Mouse (Mus musculus): ENCODE data around the gene Myh9.

The Myh9 gene

DNA sequence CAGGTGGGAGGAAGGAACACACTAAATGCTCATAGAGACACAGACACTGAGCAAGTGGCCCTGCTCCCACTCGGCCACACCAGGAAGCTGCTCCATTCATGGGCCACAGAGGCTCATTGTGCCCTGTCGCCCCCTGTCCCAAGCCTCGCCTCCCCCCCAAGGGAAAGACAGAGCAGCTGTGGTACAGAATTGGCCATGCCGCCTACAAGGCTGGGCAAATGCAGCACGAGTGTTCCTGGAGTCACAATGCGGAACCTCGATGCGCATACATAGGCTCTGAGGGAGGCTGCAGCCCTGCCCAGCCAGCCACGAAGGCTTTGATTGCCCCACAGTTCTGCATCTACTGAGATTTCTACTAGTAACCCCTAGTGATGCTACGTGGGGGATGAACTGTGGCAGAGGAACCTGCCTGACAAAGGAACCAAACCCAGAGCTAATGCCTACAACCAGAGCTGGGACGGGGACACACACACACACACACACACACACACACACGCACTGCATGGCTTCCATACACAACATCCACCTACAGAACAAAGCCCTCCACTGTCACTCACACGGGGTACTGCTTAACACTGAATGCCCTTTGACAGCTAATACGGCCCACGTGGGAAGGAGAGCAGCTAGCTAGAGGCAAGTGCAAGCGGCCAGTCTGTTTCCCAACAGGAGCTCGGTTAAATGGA, 31.4 kb downstream of the Myh9 start:
- no peak for DNase-seq (ENCODE audit: low read depth in 1 of 2, low spot score in 2 of 2)

DNA sequence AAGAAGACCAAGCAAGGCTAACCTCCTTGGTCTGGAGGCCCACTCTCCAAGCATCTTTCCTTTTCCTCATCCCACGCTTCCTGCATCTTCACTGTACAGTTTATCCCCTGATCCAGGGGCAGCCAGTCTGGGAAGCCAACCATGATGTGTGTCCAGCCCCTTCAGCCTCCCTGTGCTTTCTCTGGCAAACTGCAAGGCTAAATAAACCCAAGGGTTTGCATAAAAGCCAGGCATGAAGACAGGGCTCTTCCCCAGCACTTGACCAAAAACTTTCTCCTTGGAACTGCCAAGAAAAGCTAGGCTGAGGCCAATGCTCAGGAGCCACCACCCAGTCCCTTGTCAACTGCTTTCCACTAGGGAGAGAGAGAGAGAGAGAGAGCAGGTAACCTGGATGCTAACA, 32.5 kb downstream of the Myh9 start:
- no peak for DNase-seq (ENCODE audit: low read depth in 1 of 2, low spot score in 2 of 2)

DNA sequence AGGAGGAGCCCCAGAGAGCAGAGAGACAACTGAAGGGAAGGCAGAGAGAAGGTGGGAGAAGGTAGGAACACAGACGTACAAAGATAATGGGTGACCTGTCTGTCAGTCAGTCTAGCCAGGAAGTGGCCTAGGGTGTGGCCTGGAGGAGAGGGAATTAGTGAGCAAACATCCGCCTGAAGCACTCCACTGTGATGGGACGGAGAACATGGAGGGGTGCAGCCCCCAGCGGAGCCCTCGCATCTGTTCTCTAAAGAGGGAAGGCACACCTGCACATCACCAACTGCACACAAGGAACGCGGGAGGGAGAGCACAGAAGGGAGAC, 34.8 kb downstream of the Myh9 start:
- DNase-seq (ENCODE audit: low read depth in 1 of 2, low spot score in 2 of 2), result no peak

DNA sequence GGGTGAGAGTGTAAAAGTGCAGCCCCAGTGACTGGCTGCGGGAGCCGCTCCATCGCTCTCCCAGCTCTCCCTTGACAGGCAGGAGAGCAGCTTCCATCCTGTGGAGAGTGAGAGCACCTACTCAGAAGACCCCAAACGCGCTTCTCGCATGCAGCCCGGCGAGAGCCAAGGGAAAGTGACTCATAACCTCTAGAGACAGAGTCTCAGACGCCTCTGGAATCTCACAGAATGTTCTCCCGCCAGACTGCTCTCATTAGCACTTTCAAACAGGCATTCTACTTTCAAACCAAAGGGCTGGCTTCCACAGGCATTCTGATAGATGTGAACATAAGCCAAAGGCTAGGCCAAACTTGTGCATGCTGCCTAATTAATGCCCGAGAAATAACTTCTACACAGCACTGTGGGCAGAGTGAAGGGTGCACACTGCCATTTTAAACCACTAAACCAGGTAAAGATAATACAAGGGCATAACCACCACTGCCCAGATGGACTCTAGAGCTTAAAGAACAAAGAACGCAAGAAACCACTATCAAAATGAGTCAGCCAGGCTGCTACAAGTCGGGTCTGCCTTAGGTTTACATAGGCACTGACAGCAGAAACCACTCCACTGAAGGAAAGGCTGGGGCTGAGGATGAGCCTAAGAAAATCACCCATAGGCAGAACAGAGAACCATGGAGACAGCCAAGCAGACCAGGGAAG, 35.3 kb downstream of the Myh9 start:
- no peak for DNase-seq (ENCODE audit: low read depth in 1 of 2, low spot score in 2 of 2)

DNA sequence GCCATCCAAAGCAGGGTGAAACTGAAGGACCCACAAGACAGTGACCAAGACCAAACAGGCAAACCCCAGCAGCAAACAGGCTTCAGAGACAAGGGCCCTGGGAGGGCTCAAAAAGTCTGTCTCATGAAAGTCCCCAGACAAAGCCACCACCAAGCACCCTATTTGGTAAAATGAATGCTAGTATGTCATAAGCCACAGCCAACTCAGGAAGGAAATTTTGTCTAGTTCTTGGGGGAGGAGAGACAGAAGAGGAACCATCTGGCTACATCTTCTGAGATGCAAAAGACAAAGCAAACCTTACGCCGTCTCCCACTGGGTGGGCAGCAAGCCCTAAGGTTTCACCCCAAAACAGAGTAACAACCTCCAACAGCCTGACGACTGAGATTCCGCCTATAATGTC, 36.3 kb downstream of the Myh9 start:
- no peak for DNase-seq (ENCODE audit: low read depth in 1 of 2, low spot score in 2 of 2)

DNA sequence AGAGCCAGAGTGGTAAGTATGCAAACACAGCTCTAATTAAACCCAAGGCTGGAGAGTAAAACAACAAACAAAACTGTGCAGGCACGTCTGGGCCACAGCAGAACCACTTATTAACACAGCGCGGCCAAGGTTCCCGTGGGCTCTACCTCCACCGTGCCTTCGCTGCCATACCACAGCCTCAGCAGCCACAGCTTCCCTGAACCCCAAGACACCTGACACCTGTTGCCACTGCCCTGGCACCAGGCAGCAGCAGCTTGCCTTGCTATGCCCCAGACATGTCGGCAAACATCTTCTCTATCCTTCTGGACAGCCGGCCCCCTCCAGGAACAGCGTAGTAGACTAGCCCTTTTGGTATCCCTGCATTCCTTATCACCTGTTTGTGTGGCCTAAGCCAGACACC, 37.0 kb downstream of the Myh9 start:
- DNase-seq (ENCODE audit: low read depth in 1 of 2, low spot score in 2 of 2), result no peak

DNA sequence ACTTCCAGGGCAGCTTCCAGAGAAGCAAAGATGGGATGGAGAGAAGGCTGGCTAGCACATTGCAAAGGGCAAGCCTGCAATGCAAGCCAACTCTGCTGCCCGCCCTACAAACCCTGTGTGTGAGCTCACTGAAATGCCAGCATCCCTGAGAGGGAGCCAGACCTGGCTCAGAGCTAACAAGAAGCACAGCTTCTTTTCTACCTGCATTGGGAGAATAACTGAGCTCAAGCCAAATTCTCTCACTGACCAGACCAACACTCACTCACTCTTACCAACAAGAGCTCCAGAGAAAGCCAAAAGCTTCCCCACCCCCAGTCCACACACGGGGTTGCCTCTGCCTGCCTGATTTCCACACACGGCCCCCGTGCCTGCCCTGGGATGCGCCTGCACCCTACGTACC, 37.5 kb downstream of the Myh9 start:
- DNase-seq (ENCODE audit: low read depth in 1 of 2, low spot score in 2 of 2), result no peak

DNA sequence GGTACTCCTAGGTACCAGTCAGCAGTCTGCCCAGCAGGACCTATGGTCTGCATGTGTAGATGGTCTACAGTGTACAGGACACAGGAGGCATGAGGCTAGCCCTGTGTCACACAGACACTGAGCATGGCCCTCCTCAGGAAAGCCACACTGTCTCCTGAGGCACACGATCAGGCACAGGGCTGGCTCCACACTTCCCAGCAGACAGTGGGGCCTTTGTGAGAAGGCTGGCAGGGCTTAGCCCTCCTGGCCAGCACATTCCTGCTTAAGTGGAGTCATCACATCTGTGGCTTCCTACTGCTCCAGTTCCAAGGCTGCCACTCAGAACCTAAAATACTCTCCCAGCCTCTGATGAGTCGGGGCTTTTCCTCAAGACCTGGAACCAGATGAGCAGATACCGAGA, 38.2 kb downstream of the Myh9 start:
- DNase-seq (ENCODE audit: low read depth in 1 of 2, low spot score in 2 of 2), result no peak

DNA sequence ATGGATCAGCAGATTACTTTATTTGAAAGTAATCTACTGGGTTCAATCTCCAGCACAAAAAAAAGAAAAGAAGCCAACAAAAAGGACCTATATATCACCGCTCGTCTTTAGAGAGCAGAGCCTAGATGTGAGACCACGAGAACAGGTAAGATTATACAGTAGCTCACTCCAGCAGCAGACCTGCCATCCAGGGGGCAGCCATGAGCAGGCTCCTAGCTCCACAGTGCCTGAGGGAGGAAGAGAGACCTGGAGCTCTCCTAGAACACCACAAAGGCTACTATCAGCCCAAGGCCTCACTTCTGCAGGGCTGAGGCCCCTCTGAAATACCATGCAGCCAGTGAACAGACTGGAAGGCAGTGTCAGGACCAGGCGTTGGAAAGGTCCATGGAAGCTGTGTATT, 39.0 kb downstream of the Myh9 start:
- no peak for DNase-seq (ENCODE audit: low read depth in 1 of 2, low spot score in 2 of 2)

DNA sequence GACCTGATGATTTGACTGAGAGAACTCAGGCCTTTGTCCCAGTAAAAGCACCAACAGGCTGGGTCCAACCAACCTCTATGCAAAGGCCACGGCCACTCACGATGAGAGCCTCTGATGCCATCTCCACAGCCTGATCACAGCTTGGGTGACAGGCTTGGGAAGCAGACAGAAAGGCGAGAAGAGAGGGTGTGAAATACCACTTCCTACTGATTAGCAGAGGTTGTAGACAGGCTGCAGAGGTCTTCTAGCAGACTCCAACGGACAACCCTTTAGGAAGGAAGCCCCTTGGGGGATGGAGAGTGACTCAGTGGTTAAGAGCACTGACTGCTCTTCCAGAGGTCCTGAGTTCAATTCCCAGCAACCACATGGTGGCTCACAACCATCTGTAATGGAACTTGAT, 40.8 kb downstream of the Myh9 start:
- DNase-seq (ENCODE audit: low read depth in 1 of 2, low spot score in 2 of 2), result no peak

DNA sequence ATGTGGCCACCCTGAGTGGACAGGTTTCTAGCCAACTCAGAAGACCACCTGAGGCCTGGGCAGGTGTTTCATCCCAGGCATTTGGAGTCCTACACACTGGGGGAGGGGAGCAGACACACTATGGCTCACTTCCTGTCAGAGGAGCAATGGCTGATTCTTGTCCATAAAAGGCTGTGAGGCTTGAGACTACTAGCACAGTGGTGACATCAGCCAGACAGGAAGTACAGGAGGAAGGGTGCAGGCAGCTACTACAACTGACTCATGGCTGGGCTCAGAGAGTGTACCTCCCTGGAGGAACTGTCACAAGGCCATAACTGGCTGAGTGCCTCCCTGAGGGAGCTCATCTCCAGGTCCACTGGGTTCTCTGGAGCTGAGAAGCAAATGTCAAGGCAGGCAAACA, 41.5 kb downstream of the Myh9 start:
- DNase-seq (ENCODE audit: low read depth in 1 of 2, low spot score in 2 of 2), result peak; percentile 70 to 79

DNA sequence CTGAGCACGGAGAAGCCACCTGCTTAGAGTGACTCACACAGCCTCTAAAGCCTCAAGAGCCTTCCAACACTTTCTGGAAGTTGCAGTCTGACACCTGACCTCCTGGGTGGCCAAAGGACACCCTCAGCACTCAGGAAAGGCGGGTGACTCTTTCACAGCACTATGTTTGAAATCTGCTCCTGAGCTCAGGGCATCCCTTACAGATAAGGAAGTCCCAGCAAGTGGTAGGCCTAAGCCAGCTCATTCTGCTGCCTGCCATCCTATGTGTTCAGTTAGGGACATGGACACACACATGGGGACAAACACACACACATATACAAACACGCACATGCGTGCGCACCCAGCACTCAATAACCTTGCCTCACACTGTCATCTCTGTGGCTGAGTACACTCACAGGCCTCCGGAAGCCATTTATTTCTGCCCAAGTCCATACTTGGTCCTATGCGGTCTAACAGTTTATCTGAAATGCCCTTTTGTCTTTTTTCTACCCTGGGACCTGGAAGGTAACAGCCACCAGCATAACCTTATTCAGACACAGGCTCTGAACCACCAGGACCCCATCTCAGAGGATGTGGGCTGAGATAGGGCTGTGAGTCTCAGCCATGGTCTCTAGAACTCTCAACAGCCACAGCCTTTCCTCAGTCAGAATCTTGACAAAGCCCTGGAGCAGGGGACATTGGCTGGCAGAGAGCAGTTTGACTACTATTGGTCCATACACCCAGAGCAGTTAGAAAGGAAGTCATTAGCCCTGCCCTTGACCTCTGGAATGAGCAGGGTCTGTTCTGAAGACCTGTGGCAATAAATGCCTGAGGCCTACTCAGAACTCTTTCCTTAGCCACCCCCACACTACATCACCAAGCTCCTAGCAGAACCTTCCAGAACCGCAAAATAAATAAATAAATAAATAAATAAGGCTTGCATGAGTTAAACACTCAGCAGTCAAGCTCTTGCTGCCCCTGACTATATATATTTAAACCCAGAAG, 42.2 kb downstream of the Myh9 start:
- DNase-seq (ENCODE audit: low read depth in 1 of 2, low spot score in 2 of 2), result no peak

DNA sequence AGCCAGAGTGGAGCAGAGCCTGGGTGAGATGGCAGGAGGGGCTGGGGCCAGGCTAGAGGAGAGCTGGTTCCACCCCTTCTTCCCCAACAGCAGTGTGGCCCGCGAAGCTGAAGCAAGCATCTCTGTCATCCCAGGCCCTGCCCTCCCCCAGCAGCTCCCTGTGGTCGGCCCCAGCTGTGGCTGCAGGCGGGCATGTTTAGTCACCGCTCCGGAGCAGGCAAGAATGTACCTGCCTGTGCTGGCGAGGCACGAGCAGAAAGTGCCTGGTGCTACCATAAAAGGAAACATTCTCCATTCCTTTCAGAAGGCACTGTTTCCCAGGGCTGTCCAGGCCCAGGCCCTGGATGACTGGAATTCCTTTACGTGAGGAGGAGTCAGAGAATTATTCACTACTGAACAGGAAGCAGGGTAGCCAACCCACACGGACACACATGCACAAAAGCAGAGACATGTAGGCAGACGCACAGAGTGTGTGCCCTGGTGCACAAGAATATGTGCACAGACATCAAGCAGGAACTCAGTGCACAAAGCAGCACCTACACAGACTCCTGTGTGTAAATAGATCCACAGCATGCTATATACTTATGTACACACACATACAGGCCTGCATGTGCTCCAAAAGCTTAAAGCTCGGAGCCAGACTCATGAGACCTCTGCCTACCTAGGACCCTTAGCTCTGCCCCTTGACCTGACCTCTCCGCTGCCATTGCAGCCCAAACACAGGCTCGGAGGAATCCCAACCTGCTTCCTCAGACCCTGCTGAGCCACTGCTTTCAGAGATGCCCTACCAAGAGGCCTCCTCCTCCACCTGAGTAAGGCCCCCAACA, 43.1 kb downstream of the Myh9 start:
- no peak for DNase-seq (ENCODE audit: low read depth in 1 of 2, low spot score in 2 of 2)

DNA sequence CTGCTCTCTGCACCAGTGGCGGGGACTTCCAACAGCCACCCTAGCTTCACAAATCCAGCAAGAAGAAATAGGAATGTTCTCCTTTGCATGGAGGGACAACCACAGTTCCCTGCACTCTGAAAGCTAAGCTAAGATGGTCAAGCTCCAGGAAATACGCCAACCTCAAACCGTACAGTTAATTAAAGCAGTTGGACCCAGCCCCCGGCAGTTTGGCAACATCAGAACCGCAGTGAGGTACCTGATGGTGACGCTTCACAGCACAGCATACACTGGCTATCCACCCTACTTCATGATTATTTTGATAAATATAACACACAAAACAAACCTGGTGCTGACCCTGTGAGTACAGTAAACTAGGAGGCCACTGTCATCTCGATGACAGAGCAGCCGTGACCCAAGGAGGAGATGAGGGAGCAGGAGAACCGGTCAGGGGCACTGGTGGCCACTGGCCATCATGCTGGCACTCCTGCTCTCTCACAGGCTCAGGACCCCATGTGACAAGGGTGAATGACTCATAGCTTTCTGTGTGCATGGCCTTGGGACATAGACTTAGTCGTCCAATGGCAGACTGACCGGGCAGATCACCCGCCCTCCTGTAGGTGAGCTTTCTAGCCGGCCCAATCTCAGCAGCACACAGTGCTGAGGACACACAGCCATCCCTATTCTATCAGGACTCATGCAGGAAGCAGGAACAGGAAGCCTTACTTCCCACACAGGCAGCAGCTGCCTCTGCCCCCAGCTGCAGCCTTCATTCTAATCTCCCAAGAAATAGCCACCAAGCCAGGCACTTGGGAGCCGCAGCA, 44.2 kb downstream of the Myh9 start:
- no peak for DNase-seq (ENCODE audit: low read depth in 1 of 2, low spot score in 2 of 2)

DNA sequence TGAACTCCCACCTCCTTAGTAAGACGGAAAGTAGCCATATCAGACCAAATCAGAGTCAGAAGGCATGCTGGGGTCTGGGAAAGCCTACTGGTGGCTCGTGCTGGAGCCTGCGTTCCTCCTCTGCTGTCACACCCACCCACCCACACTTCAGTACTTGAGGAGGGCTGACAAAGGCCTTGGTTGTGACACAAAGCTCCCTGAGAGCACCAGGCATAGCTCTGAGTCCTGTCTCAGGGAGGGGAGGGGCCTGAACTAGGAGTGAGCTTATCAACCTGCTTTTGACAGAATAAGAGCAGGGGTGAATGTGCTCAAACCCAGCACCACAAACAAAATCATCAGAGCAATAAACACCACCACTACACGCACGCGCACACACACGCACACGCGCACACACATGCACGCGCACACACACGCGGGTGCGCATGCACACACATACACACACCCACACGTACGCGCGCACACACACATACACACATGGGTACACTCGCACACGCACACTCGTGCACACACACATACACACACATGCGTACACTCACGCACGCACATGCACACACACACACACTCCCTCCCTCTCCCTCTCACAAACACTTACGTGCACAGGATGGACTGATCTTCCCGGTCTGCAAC, 45.5 kb downstream of the Myh9 start:
- no peak for DNase-seq (ENCODE audit: low read depth in 1 of 2, low spot score in 2 of 2)

DNA sequence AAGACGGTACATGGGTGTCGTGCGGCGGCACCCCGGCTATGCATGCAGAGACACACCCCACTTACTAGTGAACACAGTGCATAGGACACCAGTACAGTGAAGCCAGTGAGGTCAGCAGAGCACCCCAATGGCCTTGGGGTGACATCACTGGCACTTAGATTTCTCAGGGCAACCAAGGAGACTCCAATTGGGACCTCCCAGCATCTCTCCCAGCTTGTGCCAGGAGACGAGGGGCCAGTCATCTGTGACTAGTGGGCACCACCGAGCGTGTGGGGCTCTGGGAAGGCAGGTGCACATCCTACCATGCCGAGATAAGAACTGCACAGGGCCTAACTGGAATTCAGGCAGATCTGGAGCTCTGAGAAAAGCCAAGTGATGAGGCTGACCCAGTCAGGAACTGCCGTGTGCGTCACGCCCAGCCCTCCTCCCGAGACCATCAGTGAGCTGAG, 47.0 kb downstream of the Myh9 start:
- no peak for DNase-seq (ENCODE audit: low read depth in 1 of 2, low spot score in 2 of 2)

DNA sequence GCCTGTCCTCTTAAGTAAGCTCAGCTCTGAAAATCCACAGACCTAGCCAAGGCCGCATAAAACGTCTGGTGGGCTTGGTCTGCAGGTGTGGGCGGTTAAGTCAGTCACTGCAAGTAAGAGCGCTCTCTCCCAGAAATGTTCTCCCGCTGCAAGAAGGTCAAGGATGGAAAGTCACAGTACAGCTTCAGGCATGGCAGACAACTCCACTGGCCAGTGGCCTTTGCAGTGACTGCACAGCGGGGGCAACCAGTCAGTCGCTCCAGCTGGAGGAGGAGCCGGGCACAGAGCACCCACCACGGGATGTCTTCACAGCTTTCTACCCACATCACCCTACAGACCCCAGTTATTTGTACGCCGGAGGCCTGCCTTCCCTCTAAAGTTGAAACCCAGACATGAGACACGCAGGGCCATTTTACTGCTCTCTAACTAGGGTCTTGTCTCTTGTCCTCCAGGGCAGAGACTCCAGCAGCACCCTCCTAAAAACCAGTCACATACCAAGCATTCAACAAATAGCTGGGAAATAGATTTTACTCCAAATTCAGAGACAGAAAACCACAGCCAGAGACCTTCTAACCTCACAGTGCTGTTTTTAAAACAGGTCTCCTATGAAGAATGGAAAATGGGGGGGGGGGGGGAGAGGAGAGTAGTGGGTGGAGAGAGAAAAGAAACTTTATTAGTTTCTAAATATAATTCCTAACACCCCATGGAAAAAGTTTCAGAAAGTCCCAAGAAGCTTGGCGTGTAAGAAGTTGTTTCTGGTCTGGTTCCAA, 47.7 kb downstream of the Myh9 start:
- DNase-seq (ENCODE audit: low read depth in 1 of 2, low spot score in 2 of 2), result no peak

DNA sequence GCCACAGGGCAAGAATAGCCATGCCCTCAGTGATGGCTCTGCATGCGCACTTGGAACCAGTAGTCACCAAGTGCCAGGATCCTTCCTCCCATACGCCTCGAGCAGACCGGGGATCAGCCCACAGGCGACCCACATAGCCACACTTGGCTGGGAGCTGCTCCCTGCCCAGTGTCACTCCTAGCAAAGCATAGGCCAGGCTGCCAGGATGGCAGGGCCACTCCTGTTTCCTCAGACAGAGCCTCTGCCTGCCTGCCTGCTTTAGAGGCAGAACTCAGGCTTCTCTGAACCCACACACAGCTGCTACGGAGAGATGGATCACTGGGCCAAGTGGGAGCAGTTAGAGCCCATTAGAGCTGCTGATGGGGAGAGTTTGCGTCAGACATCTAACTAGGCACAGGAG, 48.4 kb downstream of the Myh9 start:
- DNase-seq (ENCODE audit: low read depth in 1 of 2, low spot score in 2 of 2), result no peak

DNA sequence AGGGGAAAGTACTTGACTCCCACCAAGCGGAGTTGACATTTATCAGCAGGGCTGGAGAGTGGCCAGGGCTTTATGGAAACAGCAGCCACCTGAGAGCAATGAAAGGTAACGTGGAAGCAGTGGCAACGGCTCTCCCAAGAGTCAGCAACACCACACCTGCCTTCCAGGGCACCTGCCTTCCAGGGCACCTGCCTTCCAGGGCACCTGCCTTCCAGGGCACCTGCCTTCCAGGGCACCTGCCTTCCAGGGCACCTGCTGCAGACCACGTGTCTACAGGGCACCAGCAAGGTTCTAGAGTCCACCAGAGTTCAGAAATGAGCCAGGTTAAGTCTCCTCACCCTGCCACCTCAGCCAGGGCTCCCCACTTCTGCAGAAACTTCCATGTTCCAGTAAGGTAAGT, 48.9 kb downstream of the Myh9 start:
- no peak for DNase-seq (ENCODE audit: low read depth in 1 of 2, low spot score in 2 of 2)
